Mouse (Mus musculus): ENCODE measurements around the gene Ilkap. TPM values are rescaled to one million over a fixed set of nuclear protein-coding genes. Genes with fewer than 3 reads are reported as not detected.
A peak's percentile ranks its signal among the peaks of the same experiment; 100 is the strongest.

Gene Ilkap
- 32.6 and 82.0 TPM in 2 replicates for total RNA-seq (2015; ENCODE audit: low replicate concordance)
- 55.6 and 70.8 TPM in 2 replicates for total RNA-seq (2017; ENCODE audit: low replicate concordance)

GRCm38 (mm10) chr1:91398260-91399062, at the start of gene Ilkap:
Ilkap (minus strand) TSS chr1:91398815.
- ATAC-seq (replicated peaks; ENCODE audit: low FRiP score, poor library complexity, severe bottlenecking) = peak; percentile 85

- ATAC-seq (replicated peaks; ENCODE audit: low FRiP score, poor library complexity, severe bottlenecking) = no peak
Observed at GRCm38 (mm10) chr1:91446511-91446910, 47.9 kb upstream of the Ilkap start.

GRCm38 (mm10) chr1:91446060-91446459, 47.4 kb upstream of the Ilkap start:
- ATAC-seq (replicated peaks; ENCODE audit: low FRiP score, poor library complexity, severe bottlenecking) = no peak

GRCm38 (mm10) chr1:91444841-91445830, 46.5 kb upstream of the Ilkap start:
- ATAC-seq (replicated peaks; ENCODE audit: low FRiP score, poor library complexity, severe bottlenecking) = no peak

GRCm38 (mm10) chr1:91442350-91442990, 43.9 kb upstream of the Ilkap start:
- ATAC-seq (replicated peaks; ENCODE audit: low FRiP score, poor library complexity, severe bottlenecking) = no peak

GRCm38 (mm10) chr1:91441855-91442254, 43.2 kb upstream of the Ilkap start:
- ATAC-seq (replicated peaks; ENCODE audit: low FRiP score, poor library complexity, severe bottlenecking) = no peak

GRCm38 (mm10) chr1:91439776-91440175, 41.2 kb upstream of the Ilkap start:
- ATAC-seq (replicated peaks; ENCODE audit: low FRiP score, poor library complexity, severe bottlenecking) = no peak

- no peak for ATAC-seq (replicated peaks; ENCODE audit: low FRiP score, poor library complexity, severe bottlenecking)
Observed at GRCm38 (mm10) chr1:91437573-91437972, 39.0 kb upstream of the Ilkap start.

- no peak for ATAC-seq (replicated peaks; ENCODE audit: low FRiP score, poor library complexity, severe bottlenecking)
Observed at GRCm38 (mm10) chr1:91437083-91437400, 38.4 kb upstream of the Ilkap start.

- ATAC-seq (replicated peaks; ENCODE audit: low FRiP score, poor library complexity, severe bottlenecking) = no peak
Observed at GRCm38 (mm10) chr1:91436380-91437082, 37.9 kb upstream of the Ilkap start.

GRCm38 (mm10) chr1:91435606-91436130, 37.1 kb upstream of the Ilkap start:
- no peak for ATAC-seq (replicated peaks; ENCODE audit: low FRiP score, poor library complexity, severe bottlenecking)

- ATAC-seq (replicated peaks; ENCODE audit: low FRiP score, poor library complexity, severe bottlenecking) = no peak
Observed at GRCm38 (mm10) chr1:91434905-91435304, 36.3 kb upstream of the Ilkap start.

- ATAC-seq (replicated peaks; ENCODE audit: low FRiP score, poor library complexity, severe bottlenecking) = no peak
Observed at GRCm38 (mm10) chr1:91430761-91431160, 32.1 kb upstream of the Ilkap start.

- no peak for ATAC-seq (replicated peaks; ENCODE audit: low FRiP score, poor library complexity, severe bottlenecking)
Observed at GRCm38 (mm10) chr1:91429212-91429611, 30.6 kb upstream of the Ilkap start.

GRCm38 (mm10) chr1:91428614-91429013, 30.0 kb upstream of the Ilkap start:
- peak; percentile 66 for ATAC-seq (replicated peaks; ENCODE audit: low FRiP score, poor library complexity, severe bottlenecking)

- ATAC-seq (replicated peaks; ENCODE audit: low FRiP score, poor library complexity, severe bottlenecking) = no peak
Observed at GRCm38 (mm10) chr1:91426397-91426796, 27.8 kb upstream of the Ilkap start.

- no peak for ATAC-seq (replicated peaks; ENCODE audit: low FRiP score, poor library complexity, severe bottlenecking)
Observed at GRCm38 (mm10) chr1:91420601-91421065, 22.0 kb upstream of the Ilkap start.

- no peak for ATAC-seq (replicated peaks; ENCODE audit: low FRiP score, poor library complexity, severe bottlenecking)
Observed at GRCm38 (mm10) chr1:91419862-91420600, 21.4 kb upstream of the Ilkap start.

GRCm38 (mm10) chr1:91417991-91418390, 19.4 kb upstream of the Ilkap start:
- ATAC-seq (replicated peaks; ENCODE audit: low FRiP score, poor library complexity, severe bottlenecking) = no peak

Measured in erythroblast, adult 5-6 weeks (primary cell).